Mouse (Mus musculus): ENCODE data around the gene Ublcp1. TPM values are rescaled to one million over a fixed set of nuclear protein-coding genes. Genes with fewer than 3 reads are reported as not detected.
"Not testable (repeated sequence)": the region's sequence is repeated elsewhere in the genome, so short reads cannot be mapped to it uniquely, and the experiment has no call there.

The Ublcp1 gene
- total RNA-seq, 2 experiments from 2014 or later: 36.0 to 40.8 TPM

DNA sequence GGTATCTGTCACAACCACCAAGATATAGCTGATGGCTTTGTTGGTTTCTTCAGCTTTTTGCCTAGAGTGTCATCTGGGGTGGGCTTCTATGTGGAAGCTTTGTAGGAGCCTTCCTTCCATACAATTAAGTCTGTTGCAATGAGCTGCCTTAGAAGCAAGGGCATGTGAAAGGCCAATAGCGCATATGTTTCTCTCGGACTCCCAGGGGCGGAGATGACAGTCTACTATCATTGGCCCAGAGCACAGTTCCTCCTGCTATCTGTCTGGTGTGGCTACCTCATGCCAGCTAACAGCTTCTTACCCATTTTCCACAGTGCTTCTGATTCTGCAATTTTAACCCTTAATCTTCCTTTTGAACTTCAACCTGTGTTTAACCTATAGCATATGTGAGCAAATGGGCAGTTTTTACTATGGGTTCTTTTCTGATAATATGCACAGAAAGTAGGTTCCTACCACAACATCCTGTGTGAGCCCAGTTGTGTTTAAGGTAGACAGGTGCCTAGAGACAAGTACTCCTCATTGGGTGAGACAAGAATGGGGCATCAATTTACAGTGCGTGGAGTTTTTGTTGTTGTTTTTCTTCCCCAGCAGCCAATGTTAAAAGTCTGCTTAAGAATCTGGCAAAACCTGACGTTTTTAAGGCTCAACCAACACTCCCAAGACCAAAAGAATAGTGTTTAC, 24.5 kb upstream of the Ublcp1 start:
- DNase-seq: no peak

DNA sequence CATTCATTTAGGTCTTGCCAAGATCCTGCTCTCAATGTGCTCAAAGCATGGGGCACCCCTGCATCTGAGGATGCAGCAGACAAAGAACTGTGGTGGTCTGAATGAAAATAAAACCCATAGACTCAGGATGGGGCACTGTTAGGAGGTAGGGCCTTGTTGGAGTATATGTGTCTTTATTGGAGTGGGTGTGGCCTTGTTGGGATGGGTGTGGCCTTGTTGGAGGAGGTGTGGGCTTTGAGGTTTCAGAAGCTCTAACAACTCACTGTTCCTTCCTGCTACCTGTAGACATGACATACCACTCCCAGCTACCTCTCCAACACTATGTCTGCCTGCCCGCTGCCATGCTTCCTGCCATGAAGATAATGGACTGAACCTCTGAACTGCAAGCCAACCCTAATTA, 18.8 kb upstream of the Ublcp1 start:
- no peak for DNase-seq

DNA sequence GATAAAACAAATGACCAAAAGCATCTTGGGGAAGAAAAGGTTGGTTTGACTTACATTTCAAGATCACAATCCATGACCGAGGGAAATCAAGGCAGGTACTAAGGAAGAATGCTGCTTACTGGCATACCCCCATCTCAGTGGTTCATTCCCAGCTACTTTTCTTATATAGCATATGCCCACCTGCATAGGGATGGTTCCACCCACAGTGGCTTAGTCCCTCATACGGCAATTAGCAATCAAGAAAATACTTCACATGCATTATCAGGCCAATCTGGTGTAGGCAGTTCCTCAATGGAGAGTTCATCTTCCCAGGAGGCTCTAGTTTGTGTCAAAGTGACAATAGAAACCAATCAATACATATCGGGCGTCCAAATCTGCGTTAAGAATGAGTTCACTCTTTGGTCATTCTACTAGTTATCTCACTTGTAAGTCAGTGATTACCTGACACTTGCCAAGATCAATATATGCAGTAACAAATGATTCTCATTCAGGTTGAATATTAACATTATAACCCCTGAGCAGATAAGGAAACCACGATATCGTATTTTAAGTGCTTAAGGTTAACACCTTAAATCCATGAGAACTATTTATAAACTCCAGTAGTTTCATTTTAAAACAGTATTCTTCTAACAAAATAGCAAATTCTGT, 14.9 kb upstream of the Ublcp1 start:
- DNase-seq: no peak

DNA sequence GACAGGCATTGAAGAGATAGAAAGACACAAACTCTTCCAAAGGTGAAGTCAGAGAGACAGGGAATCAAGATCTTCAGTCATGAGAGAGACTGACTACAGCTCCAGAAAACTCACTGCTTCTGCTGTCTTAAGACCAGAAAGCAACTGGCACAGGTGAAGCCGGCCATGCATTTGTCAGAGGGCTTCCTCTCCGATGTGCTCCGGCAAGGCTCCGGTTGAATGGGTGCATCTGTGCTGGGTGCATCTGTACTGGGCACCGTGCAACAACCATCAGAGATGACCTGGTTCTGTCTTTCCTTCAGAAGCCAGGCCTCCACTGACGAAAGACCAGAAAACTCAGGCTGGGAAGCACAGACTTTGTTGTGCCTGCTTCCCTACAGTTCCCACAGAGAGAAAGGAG, 9.9 kb upstream of the Ublcp1 start:
- no peak for DNase-seq

DNA sequence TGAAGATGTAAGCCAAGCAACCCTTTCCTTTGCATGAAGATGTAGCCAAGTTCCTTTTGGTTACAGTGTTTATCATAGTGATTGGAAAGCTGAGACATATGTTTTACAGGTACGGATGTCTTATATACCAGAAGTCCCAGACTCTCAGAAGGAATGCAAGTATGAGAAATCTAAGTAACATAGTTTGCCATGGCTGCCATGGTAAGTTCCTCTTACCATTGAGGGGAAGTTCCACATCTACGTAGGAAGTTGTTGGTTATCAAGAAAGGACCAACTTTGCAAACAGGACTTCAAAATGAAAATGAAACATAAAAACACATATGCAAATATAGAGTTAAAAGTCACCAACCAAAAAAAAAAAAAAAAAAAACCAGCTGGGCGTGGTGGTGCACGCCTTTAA, 8.1 kb upstream of the Ublcp1 start:
- DNase-seq: no peak

DNA sequence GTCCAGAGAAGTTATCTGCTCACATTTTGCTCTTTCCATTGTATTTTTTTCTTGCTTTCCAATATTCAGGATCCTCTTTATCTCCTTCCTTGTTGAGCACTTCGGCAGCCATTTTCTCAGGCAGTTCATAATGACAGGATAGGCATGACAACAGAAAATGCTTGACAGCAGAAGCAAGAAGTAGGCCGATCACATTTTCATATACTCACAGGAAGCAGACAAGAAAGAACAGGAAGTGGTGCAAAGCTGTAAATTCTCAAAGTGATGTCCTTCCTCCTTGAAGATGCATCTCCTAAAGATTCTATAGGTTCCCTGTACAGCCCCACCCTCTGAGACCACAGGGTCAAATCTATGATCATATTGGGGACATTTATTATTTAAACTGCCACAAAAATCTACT, 6.1 kb upstream of the Ublcp1 start:
- DNase-seq: no peak

DNA sequence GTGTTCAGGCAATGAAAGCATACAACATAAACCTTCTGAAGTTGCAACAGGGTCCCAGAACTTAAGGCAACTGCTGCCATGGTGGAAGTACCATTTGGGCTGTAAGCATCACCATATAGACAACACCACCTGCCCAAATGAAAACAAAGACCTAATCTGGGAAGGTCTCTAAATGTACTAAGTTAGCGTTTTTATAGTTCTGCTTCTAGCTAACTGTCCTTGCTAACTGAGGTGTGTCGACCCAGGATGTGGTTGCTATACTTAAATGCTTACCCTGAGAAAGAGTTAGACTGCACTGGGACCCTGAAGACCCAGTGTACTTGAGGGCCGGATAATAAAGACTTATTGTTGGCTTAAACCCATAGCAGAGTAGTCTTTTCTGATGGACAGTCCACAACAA, 5.2 kb upstream of the Ublcp1 start:
- DNase-seq: no peak

DNA sequence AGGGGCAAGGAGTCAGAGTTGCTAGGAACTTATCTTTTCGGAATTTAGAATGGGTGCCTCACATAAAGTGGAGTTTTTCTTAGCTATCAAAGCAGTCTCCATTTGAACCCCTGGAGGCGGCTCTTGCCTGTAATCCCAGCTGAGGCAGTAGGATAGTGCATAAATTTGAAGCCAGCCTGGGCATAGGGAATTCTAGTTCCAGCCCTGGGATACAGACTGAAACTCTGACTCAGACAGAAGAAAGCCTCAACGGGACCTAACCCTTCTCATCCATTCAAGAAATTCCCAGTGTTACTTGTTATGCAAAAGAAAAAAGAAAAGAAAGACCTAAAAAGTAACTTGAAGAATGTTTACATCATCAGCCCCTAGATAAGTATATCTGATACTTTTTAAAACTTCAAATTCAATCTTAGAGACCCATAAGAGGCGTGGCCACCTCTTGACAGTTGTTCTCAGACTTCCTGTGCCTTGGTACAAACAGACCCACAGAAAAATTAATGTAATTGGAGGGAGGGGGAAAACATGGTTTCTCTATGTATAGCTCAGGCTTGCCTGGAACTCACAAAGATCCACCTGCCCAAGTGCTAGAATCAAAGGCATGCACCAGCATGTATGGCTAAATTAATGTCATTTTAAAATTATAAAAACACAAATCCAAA, 1.2 kb upstream of the Ublcp1 start:
- DNase-seq: peak; percentile 7 to 33

DNA sequence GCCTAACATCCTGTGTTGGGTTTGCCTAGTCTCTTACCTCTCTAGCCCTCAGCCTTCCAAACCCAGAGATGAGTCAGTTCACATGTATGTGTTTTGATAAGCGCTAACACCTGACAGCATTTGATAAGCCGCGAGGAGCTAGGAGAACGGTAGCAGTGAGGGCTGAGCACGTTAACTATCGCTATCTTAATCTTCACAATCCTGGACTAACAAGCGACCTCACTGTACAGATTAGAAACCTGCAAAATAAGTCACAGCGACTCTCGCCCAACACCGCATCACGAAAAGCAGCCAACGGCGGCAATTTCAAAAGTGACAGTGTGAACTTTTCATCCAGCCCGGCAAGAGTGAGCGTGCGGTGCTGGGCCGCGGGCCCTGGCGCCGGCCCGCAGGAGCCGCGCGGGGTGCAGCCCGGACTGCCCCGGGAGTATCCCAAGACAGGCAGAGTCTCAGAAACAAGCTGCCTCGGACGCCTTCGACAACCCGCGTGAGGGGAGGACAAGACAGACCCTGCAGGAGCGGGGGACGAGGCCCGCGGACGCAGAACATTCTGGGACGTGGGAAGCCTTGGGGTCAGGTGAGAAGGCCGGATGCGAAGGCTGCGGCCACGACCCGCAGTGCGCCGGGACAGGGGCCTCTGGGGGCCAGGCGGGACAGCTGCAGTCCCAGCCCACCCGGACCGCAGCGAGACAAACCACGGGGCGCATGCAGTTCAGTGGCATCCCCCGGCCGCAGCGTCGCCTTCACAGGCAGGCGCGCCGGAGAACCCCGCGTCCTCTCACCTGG, 459 bp downstream of the Ublcp1 start:
- no peak for DNase-seq

DNA sequence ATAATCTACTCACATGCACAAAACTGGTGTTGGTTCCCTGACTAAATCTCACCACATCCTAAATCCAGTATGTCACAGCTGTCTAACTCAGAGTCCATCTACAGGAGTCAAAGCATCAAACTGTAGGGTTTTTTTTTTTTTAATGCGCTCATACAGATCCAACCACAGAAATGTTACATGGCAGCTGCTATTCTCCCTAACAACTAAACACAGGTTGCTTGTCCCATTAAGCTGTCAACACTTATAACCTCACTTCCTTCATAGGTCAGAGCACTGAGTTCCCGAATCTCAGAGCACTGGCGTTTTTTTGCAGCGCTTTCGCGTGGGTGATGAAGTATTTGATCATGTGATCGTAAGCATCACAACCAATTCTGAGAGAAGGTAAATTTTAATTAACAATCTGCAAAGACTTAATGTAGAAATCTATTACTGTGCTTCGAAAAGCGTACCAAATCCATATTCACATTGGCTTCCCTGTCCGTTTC, 1.9 kb downstream of the Ublcp1 start:
- DNase-seq: no peak

DNA sequence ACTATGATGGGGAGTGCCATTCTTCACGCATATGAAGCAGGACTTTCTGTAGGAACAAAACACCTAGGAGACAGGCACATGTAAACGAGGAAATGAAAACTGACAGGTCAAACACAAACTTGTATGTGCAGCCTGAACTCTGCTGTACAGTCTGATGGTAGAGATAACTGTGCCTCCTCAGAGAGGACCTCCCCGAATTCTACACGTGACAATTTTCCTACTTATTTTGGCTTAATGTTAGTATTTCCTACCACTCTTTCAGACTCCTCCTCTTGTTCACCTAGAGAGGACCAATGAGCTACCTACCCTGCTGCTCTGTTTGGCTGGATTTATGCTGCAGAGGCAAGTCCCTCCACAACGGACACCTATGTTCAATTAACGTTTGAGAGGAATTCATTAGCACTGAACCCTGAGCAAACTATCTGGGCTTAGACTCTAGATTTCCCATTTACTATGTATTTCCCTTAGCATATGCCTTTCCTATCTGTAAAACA, 3.3 kb downstream of the Ublcp1 start:
- DNase-seq: no peak

DNA sequence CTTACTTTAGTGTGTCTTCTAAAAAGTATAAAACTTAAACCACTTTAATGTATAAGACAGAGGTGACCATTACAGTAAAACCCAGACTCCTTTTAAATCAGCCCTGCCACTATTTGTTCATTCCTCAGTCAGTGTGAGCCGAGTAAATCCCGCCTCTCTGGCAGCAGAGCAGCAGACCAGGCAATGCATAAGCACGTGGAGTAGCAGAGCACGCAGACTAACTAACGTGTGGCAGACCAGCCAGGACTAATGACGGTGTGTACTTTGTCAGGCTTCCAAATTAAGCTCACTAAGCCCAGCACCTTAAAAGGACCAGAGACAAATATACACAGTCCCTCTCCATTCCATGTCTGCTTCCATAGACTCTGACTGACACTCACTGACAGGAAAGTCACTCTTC, 8.8 kb downstream of the Ublcp1 start:
- DNase-seq: peak; percentile 33 to 49

DNA sequence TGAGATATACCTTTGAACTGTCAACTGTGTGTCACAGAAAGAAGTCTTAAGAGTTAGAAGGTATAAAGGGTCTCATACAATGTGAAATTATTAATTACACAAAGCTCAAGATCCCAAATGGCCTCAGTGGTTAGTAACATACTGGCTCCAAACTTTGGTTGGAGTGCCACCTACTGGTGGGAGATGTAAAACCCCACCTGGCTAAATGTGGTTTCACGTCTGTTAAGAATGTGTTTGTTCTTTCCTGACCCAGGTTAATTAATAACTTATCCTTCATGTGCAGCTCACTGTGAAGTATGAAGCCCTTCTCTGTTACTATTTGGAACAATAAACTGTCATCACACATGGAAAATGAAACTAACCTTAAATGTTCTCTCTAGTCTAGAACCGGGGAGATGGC, 16.9 kb downstream of the Ublcp1 start:
- peak; percentile 42 to 80 for DNase-seq

DNA sequence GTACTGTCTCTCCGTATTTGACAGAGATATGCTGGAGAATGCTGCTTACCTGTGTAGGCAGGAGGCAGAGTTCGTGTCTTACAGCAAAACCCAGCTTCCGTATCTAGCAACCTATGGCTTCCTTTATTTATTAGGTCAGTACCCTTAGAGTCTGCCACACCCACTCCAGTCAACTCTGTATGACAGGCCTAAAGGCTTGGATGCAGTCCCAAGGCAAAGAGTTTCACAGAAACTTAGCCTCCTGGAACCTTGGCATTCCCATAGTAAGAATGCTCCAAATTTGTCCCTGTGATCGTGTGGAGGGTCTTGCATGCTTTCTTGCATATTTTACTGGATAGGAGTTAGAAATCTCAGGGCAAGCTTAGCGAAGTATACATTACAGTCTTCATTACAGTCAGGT, 18.3 kb downstream of the Ublcp1 start:
- DNase-seq: not testable (repeated sequence)

DNA sequence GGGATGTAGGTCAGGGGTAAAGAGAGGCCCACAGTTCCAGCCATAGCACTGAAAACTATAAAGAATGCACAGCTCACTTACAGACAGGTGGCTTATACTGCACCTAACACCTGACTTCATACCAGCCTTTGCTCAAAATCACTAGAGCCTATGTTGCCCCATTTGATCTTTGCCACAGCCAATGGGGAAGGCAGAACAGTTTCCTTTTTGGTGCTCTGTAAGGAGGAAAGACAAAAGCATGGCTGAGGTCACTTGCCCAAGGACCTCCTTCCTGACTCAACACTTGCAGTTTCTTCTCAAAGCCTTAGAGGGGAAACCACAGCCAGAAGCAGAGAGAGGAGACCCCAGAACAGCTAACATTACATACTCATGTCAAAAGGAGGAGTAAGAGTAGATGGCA, 19.3 kb downstream of the Ublcp1 start:
- no peak for DNase-seq

DNA sequence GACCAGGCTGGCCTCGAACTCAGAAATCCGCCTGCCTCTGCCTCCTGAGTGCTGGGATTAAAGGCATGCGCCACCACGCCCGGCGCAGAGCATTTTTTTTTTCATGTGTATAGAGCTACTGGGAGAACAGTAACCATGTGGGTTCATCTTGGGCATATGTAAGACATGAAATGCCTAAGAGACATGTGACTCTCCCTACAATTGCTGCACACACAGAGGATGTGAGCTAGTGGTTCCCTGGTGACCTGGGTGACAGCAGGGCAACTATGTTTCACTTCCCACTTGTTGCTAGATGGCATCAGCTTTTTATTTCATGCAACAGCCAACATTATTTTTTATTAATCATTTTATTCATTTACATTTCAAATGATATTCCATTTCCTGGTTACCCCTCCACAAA, 32.5 kb downstream of the Ublcp1 start:
- DNase-seq: peak in 1 of 2 experiments; percentile 27

DNA sequence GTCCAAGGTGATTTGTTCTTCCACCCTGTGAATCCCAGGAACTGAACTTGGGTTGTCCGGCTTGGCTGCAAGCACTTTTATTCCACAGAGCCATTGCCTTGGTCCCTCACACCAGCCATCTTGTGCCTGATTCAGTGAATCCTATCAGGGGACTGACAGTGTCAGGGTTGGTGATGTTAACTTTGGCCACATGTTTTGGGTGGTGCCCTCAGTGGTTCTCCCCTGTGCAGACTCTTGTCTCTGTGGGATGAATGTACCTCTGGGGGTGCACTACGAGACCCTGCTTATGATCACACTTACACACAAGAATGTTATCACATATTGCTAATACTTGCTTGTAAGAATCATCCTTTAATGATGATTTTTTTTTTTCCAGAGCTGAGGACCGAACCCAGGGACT, 40.3 kb downstream of the Ublcp1 start:
- DNase-seq: no peak

DNA sequence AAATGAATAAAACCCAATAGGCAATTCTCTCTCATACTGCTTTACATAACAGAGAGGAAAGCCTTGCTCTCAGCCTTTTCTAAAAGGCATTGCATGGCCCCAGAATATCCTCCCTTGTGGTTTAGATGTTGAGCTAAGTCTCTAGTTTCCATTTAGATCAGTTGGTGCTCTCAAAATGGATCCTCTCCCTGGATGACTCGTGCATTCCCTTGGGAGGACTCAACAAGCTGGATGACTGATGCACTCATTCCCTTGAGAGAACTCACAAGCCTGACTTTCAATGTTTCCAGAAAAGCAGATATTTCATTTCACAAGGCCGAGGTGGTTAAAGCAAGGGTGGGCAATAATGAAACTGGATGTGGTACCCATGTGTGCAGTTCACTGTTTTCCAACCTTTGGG, 42.3 kb downstream of the Ublcp1 start:
- no peak for DNase-seq

DNA sequence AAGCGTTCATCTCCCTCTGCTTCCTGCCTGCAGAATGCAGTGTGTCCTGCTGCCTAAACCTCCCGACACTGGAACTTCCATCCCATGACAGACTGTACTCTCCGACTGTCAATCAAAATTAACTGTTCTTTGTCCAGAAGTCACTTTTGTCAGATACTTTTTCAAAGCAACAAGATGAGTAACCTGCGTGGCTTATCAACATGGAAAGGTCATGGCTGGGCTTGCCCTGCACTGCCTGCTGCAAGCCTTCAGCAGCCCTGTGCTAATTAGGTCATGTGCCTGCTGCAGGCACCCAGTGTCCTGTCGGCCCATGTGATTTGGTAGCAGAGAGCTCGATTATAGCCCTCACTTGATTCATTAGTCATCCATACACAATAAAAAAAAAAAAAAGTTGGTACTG, 44.7 kb downstream of the Ublcp1 start:
- no peak for DNase-seq

DNA sequence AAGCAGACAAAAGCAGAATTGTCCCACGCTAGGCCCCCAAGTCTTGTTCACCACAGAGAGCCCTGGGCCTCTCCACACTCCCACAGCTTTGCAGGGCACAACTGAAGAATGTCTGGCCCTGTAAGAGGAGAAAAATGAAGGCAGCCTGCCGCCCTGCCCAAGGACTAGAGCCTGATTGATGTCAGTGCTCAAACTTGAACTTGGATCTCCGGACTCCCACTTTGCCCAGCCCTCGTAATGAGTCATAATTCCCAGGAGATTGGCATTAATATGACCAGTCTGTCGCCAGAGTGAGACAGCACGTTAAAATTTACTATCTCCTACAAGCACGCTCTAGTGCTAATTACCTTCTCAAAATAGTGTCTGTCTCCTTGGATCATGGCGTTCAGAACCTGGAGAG, 45.3 kb downstream of the Ublcp1 start:
- DNase-seq: no peak

DNA sequence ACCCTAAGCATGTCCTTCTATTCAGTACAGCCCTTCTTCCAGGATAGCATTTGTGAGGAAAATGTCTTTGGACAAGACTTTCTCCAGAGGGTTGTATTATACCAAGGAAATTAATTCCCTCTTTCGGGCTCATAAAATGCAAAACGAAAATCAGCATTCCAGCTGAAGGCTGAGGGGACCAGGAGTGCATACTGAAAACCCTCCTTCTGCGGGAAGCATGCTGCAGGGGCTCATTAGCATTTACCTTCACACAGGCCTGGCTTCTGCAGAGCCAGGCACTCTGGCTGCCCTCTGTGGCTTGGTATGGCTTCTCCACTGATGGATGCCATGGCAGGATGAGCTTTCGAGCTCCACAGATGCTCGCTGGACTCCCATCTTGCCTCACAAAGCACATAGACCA, 46.3 kb downstream of the Ublcp1 start:
- no peak for DNase-seq

DNA sequence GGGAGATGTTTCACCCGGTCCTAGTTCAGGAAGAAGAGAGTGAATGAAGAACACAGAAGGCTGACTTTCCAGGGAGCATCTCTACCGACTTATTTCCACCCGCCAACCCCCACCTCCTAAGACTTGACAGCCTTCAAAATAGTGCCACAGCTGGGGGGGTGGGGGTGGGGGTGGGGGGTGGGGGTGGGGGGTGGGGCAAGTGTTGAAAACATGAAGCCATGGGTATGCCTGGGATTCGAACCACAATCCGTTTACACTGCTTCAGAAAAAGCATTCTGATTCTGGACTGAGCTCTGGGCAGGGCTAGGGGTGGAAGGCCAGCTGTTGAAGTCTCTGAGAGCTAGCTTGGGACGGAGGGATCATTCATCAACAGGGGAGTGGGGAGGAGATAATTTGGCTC, 47.0 kb downstream of the Ublcp1 start:
- no peak for DNase-seq
